Mouse (Mus musculus) cerebellum, adult 2 months (tissue): ENCODE measurements at regions not wholly inside any gene's neighbourhood (a gene's known extent, or its start where the extent isn't known, plus 50 kb on each side); places are given as distances from the start of the nearest gene placed in this dataset.

Experiments used
- DNase-seq, 2 experiments: peaks; one replicate each; pipeline ENCODE4 v3.0.0; 2021
- H3K27ac ChIP-seq: fragments of 200-500 bp; 2 replicates; pipeline ENCODE4 v1.5.1; 2012; ENCODE audit warnings: low read length, control low read depth, inconsistent platforms; ENCODE audit not compliant: insufficient read depth
- H3K27me3 ChIP-seq: fragments of 200-500 bp; 2 replicates; pipeline ENCODE4 v1.6.1; 2012; ENCODE audit warnings: inconsistent platforms, mild to moderate bottlenecking, low read length, moderate library complexity; ENCODE audit not compliant: control insufficient read depth, insufficient read depth
- H3K4me1 ChIP-seq: fragments of 200-500 bp; 2 replicates; pipeline ENCODE4 v1.6.1; 2011; ENCODE audit warnings: low read length; ENCODE audit not compliant: control insufficient read depth, insufficient read depth
- H3K4me3 ChIP-seq: fragments of 200-500 bp; replicated peaks from 2 replicates; pipeline ENCODE3; 2011; ENCODE audit warnings: mild to moderate bottlenecking, low read depth, low read length, control low read depth; ENCODE audit not compliant: insufficient read depth
- CTCF ChIP-seq: fragments of 200-500 bp; IDR thresholded peaks from 2 replicates; pipeline ENCODE4 v1.5.1; 2011; ENCODE audit warnings: low read depth, mild to moderate bottlenecking, control low read depth, low read length, moderate library complexity, borderline replicate concordance; ENCODE audit not compliant: insufficient read depth
- POLR2A ChIP-seq: fragments of 200-500 bp; IDR thresholded peaks from 2 replicates; pipeline ENCODE4 v1.6.1; 2011; ENCODE audit warnings: low read length, control low read depth, borderline replicate concordance; ENCODE audit not compliant: insufficient read depth
- WGBS: fragments of 180-500 bp; shearing (Covaris S2); methylation state at CpG from one replicate; pipeline ENCODE4 v1.1.7; 2018; 5-methylcytosine and 5-hydroxymethylcytosine counted together

DNA sequence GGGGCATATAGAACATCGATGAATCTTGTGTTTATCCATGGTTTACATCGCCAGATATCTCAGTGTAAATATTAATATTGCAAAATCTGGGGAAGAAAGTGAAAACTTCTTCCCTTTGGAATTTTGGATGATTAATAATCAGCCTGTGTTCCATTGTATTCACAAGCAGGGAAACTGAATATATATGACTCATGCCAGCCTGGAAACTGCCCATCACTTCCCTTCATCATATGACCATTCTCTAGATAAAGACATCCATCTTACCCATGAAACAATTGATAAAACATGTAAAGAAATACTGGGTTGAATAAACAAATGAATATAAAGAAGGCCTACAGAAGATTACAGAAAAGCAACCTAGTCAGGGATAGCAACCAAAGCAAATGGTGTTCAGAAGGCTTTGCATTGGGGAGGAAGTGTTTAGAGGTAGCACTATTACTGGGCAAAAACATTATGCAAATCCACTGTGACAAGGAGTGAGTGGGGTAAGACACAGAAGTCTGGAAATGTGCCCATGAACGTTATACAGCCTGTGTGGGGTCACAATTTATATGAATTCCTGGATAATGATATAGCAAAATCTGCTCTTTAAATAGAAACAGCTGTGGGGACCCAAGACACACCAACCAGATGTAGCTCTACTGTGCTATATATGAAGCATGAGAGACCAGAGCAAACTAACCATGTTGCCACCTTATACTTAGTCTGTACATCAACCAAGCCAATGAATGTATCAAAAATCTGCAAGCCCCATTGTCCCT, 238.5 kb upstream of the Sdr16c6 start:
- no peak for TF ChIP-seq CTCF
- no peak for TF ChIP-seq POLR2A
- 69% methylated on average over 3 of the region's 3 CpGs for WGBS
- no peak for DNase-seq

DNA sequence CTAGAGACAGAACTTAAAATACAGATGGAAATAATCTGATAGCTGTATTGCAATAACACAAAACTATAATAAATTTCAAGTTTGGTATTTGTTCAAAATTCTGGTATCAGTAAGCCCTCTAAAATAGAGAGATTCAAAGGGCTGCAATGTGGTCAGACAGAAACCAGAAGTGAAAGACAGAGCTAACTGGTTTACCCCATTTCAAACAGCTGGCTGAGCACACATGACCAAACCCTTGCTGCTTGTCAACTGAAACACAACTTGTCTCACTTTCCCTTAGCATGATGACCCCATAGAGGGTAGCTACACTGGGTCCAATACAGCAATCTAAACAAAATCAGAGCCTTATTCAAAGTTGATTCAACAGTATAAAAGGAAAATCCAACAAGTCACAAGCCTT, 234.2 kb upstream of the Sdr16c6 start:
- no peak overlapping the region for H3K27ac ChIP-seq
- TF ChIP-seq CTCF (no peak), POLR2A (no peak)
- DNase-seq: no peak
- H3K4me1 ChIP-seq: no peaks in the 10 kb centered on the region
- no peak overlapping the region for H3K4me3 ChIP-seq
- no peaks in the 10 kb centered on the region for H3K27me3 ChIP-seq

More for the DNA sequence above, 238.5 kb upstream of the Sdr16c6 start:
- Histone ChIP-seq H3K4me3 (no peak overlapping the region), H3K27me3 (no peaks in the 10 kb centered on the region), H3K4me1 (no peaks in the 10 kb centered on the region), H3K27ac (no peak overlapping the region)

DNA sequence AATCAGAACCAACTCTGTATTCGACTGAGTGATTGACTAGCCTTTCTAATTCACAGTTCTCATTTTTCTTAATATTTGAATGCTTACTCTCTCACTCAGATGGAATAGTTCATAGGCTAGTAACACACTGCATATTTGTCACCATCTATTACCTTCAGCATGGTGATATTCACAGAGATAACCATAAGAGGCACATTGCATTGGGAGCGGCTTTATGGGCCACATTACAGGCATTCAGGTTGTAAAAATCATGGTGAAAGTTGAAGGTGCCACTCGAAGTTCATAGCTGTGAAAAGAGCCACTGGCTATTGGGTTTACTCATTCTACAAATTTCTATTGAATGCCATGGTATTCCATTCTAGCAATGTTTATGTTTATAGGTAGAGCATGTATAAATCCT, 229.6 kb upstream of the Sdr16c6 start:
- no peak for DNase-seq
- no peak overlapping the region for H3K27ac ChIP-seq
- H3K4me1 ChIP-seq: no peaks in the 10 kb centered on the region
- WGBS: 68% methylated on average over 3 of the region's 3 CpGs
- no peak overlapping the region for H3K4me3 ChIP-seq
- no peak for TF ChIP-seq POLR2A
- H3K27me3 ChIP-seq: no peaks in the 10 kb centered on the region

DNA sequence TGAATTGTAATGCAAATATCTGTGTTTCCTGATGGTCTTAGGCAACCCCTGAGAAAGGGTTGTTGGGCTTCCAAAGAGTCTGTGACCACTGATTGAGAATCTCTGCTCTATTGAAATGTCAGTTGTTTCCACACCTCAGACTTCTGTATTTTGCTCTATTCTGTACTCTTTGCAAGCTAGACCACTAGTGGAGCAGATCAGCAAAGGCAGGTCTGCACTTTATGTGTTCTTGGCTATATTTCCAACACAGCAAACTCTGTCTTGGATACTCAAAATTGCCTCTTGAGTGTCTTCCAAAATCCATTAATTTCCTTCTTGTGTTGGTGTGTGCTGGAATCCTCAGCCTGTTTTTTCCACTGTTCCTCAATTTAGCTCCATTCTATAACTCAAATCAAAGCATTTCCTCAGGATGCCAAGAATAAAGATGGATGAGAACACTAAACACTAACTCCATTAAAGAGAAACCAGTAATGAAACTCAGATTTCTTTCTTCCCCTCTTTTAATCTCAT, 228.5 kb upstream of the Sdr16c6 start:
- Histone ChIP-seq H3K27ac (no peak overlapping the region), H3K4me1 (no peaks in the 10 kb centered on the region), H3K27me3 (no peaks in the 10 kb centered on the region), H3K4me3 (no peak overlapping the region)
- TF ChIP-seq POLR2A (no peak), CTCF (no peak)
- no peak for DNase-seq

DNA sequence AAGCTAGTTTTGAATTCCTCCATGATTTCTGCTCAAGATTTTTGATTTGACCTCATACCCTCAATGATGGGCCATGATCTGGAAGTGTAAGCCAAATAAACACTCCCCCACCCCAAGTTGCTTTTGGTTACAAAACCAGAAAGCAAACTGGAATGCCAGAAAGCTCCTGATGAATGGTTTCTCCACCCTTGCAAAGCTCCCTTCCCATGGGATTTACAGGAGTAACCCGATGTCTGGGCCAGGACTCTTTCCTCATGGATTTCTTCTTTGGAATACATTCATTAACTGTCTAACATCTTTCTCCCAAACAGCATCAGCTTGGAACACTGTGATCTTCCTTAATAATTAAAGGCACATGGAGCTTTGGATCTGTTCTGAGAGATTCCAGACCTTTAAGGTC, 227.3 kb upstream of the Sdr16c6 start:
- H3K4me3 ChIP-seq: no peak overlapping the region
- TF ChIP-seq POLR2A (no peak), CTCF (no peak)
- no peaks in the 10 kb centered on the region for H3K27me3 ChIP-seq
- no peak for DNase-seq
- 71% methylated on average over 1 of the region's 1 CpGs for WGBS
- H3K27ac ChIP-seq: no peak overlapping the region
- no peaks in the 10 kb centered on the region for H3K4me1 ChIP-seq

DNA sequence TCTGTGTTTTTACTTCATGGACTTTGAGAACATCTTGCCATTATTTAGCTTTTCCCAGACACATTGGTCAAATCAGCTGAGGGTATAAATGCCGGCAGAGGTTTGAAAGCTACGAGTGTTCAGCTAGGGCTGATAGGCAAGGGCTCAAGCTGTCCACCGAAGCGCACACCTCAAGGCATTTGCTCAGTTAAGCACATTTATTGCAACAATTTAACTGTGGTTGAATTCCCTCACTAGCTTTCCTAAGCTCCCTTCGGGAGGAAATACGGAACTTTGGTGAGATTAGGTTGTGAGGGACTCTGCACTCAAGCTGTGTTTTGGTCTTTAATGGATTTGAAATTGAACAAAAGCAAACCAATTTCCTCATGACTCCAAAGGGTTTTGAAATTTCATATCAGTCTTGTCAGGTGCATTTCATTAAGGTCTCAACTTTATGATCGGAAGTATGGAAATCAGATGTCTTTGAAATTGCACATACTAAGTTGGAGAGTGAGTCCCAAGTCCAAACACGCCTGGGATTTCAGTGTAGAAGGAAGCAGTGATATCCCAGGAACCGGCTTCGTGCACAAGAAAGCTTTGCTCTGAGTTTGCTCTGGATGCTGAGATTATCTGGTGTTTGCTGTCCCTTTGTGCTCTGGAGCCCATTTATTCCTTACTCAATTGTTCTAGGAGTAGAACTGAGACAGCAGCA, 223.0 kb upstream of the Sdr16c6 start:
- no peak for DNase-seq

DNA sequence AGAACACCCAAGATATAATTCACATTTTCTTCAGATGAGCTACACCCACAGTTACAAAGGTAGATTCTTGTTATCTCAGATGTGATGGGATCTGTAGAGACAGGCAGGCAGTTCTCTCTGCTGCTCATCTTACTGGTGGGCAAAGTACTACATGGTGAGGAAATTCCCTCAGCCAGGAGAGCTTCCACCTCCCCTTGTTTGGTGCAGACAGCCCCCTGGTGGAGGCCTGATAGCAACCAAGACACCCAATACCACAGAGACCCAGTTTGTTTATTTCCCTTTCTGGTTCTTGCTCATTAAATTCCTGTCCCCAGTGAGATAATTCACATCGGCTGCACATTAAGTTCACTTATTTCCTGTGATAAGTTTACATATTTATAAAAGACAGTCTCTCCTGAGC, 222.3 kb upstream of the Sdr16c6 start:
- H3K4me1 ChIP-seq: no peaks in the 10 kb centered on the region
- no peak for DNase-seq
- no peaks in the 10 kb centered on the region for H3K27me3 ChIP-seq
- TF ChIP-seq POLR2A (no peak), CTCF (no peak)
- H3K4me3 ChIP-seq: no peak overlapping the region
- 70% methylated on average over 1 of the region's 1 CpGs for WGBS
- H3K27ac ChIP-seq: no peak overlapping the region

More for the DNA sequence above, 223.0 kb upstream of the Sdr16c6 start:
- H3K4me1 ChIP-seq: no peaks in the 10 kb centered on the region
- TF ChIP-seq POLR2A: no peak
- H3K4me3 ChIP-seq: no peak overlapping the region
- 85% methylated on average over 10 of the region's 10 CpGs for WGBS
- H3K27ac ChIP-seq: no peak overlapping the region
- no peaks in the 10 kb centered on the region for H3K27me3 ChIP-seq

DNA sequence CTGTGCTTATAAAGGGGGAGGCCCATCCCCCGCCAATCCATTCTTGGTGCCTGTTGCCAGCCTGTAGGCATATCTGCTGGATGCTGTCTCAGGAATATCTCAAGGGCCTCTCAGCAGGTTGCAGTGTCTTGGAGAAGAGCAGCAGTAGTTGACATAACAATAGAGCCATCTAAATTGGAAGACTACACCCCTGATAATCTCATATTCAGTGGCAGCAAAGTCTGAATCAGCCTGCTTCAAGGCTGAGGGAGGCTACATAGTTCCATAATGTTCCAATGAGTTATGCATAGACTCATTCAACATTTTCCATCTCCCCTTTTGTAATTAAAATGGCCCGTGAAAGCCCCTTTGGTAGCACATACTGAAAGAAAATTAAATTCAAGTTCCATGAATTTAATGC, 172.3 kb upstream of the Sdr16c6 start:
- no peak overlapping the region for H3K4me3 ChIP-seq
- TF ChIP-seq POLR2A (no peak), CTCF (no peak)
- H3K27ac ChIP-seq: no peak overlapping the region
- no peaks in the 10 kb centered on the region for H3K27me3 ChIP-seq
- WGBS: 82% methylated on average over 2 of the region's 2 CpGs
- no peak for DNase-seq
- no peaks in the 10 kb centered on the region for H3K4me1 ChIP-seq
